Mouse (Mus musculus) erythroblast, embryonic 14.5 days (primary cell): ENCODE data around the gene Phactr4. TPM values are rescaled to one million over a fixed set of nuclear protein-coding genes. Genes with fewer than 3 reads are reported as not detected.

Experiments
- H3K27me3 ChIP-seq: 2 replicates; pipeline ENCODE4 v1.6.1; 2012; ENCODE audit warnings: inconsistent platforms; ENCODE audit not compliant: control insufficient read depth
- H3K36me3 ChIP-seq: 2 replicates; pipeline ENCODE4 v1.6.1; 2012; ENCODE audit warnings: mild to moderate bottlenecking, inconsistent platforms; ENCODE audit not compliant: control insufficient read depth
- H3K4me1 ChIP-seq: 2 replicates; pipeline ENCODE4 v1.6.1; 2012; ENCODE audit warnings: inconsistent platforms; ENCODE audit not compliant: control insufficient read depth
- H3K4me3 ChIP-seq: replicated peaks from 2 replicates; pipeline ENCODE3; 2012; ENCODE audit warnings: moderate library complexity, mild to moderate bottlenecking, inconsistent platforms
- H3K9me3 ChIP-seq: 2 replicates; pipeline ENCODE4 v1.6.1; 2012; ENCODE audit warnings: low read length, inconsistent platforms, mixed read lengths; ENCODE audit not compliant: control insufficient read depth
- GATA1 ChIP-seq: IDR thresholded peaks from 2 replicates; pipeline ENCODE4 v1.6.1; 2012; ENCODE audit warnings: low read length, inconsistent platforms, mixed read lengths
- TAL1 ChIP-seq: IDR thresholded peaks from 3 replicates; pipeline ENCODE4 v1.6.1; 2012; ENCODE audit warnings: low read length, inconsistent platforms, mixed read lengths
- polyA plus RNA-seq: library from polyadenylated mRNA; stranded (reverse); fragments of >175 nt; gene quantifications from 2 replicates; pipeline ENCODE4 v1.2.3, GENCODE M21; 2012

The Phactr4 gene
- polyA plus RNA-seq, 1 experiment, result 0.52 TPM

DNA sequence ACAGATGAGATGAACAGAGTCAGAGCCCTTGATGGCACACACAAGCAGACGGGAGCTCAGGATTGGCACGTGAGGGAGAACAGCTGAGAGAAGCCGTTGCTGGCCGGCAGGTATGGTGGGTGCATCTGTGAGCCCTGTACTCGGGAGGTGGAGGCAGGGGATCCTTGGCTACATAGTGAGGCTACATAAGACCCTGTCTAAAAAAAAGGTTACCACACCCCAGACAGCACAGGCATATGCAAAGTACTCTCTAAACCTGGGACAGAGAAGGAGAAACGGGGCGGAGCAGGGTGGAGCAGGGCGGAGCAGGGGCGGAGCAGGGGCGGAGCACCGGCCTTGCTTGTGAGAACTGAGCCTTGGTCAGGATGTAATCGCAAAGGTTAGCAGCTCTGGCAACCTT, 66.1 kb downstream of the Phactr4 start:
- Histone ChIP-seq H3K36me3 (peaks cover 69% of the 10 kb centered on the region), H3K4me3 (peak overlapping the region; percentile 47), H3K4me1 (peaks cover 56% of the 10 kb centered on the region)

GRCm38 (mm10) chr4:132355403-132355802, 66.9 kb downstream of the Phactr4 start:
- TF ChIP-seq GATA1 (no peak), TAL1 (no peak)
- Histone ChIP-seq H3K4me1 (peaks cover 64% of the 10 kb centered on the region), H3K9me3 (no peaks in the 10 kb centered on the region), H3K27me3 (no peaks in the 10 kb centered on the region), H3K36me3 (peaks cover 70% of the 10 kb centered on the region), H3K4me3 (no peak overlapping the region)

More for the DNA sequence above, 66.1 kb downstream of the Phactr4 start:
- no peaks in the 10 kb centered on the region for H3K9me3 ChIP-seq
- no peaks in the 10 kb centered on the region for H3K27me3 ChIP-seq
- no peak for TF ChIP-seq TAL1

- Histone ChIP-seq H3K9me3 (no peaks in the 10 kb centered on the region), H3K27me3 (no peaks in the 10 kb centered on the region), H3K4me3 (no peak overlapping the region), H3K4me1 (peaks cover 66% of the 10 kb centered on the region), H3K36me3 (peaks cover 71% of the 10 kb centered on the region)
- TF ChIP-seq TAL1, result no peak
- TF ChIP-seq GATA1, result no peak
These were observed 67.7 kb downstream of the Phactr4 start for GRCm38 (mm10) chr4:132354571-132354970.

GRCm38 (mm10) chr4:132353481-132353885, 68.8 kb downstream of the Phactr4 start, which contains the start of gene Rcc1:
TSS of gene Rcc1 (minus strand) at chr4:132353605.
- Histone ChIP-seq H3K9me3 (no peaks in the 10 kb centered on the region), H3K36me3 (peaks cover 64% of the 10 kb centered on the region), H3K27me3 (no peaks in the 10 kb centered on the region), H3K4me3 (peak within 1 kb of the TSS; percentile 70), H3K4me1 (peaks cover 68% of the 10 kb centered on the region)
- TF ChIP-seq TAL1 (no peak), GATA1 (no peak)

- H3K27me3 ChIP-seq, result no peaks in the 10 kb centered on the region
- H3K4me3 ChIP-seq, result peak overlapping the region; percentile 70
- H3K9me3 ChIP-seq, result no peaks in the 10 kb centered on the region
- H3K36me3 ChIP-seq, result peaks cover 58% of the 10 kb centered on the region
- TF ChIP-seq GATA1, result no peak
- no peak for TF ChIP-seq TAL1
- H3K4me1 ChIP-seq, result peaks cover 67% of the 10 kb centered on the region
These were observed 69.5 kb downstream of the Phactr4 start for GRCm38 (mm10) chr4:132352739-132353138.

DNA sequence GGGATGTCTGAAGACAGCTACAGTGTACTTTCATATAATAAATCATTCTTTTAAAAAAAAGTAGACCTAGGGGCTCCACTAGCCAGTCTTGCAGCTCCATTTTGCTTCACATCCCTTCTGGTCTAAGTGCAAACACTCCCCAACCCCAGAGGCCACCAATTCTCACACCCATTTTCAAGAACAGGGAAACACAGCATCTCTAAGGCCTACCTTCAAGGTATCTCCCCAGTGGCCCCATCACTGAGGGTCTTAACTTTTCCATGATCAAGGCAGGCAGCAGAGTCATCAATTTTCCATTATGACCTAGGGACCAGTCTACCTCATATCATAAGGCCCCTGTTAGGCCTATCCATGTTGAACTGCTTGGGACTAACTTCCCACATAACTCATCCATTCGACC, 70.9 kb downstream of the Phactr4 start:
- H3K9me3 ChIP-seq, result no peaks in the 10 kb centered on the region
- peak overlapping the region; percentile 70 for H3K4me3 ChIP-seq
- TF ChIP-seq TAL1, result no peak
- TF ChIP-seq GATA1, result no peak
- peaks cover 47% of the 10 kb centered on the region for H3K36me3 ChIP-seq
- peaks cover 60% of the 10 kb centered on the region for H3K4me1 ChIP-seq
- no peaks in the 10 kb centered on the region for H3K27me3 ChIP-seq

DNA sequence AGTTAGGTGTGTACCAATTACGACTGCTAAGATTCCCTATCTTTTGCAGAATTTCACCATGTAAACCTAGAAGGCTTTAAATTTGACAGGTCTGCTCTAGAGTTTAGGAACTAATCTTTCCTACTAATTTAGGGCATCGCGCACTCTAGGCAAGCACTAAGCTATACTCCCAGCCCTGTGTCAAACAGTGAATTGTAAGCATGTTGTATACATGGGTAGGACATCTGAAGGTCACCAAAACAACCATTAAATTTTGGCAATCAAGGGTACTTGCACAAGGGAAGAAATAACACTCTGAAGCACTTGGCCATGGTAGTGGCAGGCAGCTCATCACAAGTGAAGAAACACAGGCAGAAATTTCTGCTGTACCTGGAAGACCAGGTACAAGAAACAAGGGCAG, 71.4 kb downstream of the Phactr4 start:
- peaks cover 41% of the 10 kb centered on the region for H3K36me3 ChIP-seq
- H3K4me3 ChIP-seq, result no peak overlapping the region
- peaks cover 59% of the 10 kb centered on the region for H3K4me1 ChIP-seq
- H3K27me3 ChIP-seq, result no peaks in the 10 kb centered on the region
- TF ChIP-seq GATA1 (no peak), TAL1 (no peak)
- H3K9me3 ChIP-seq, result no peaks in the 10 kb centered on the region

- H3K4me3 ChIP-seq, result no peak overlapping the region
- H3K36me3 ChIP-seq, result peaks cover 41% of the 10 kb centered on the region
- no peaks in the 10 kb centered on the region for H3K27me3 ChIP-seq
- H3K9me3 ChIP-seq, result no peaks in the 10 kb centered on the region
- peaks cover 55% of the 10 kb centered on the region for H3K4me1 ChIP-seq
- no peak for TF ChIP-seq GATA1
These were observed 72.1 kb downstream of the Phactr4 start for GRCm38 (mm10) chr4:132350123-132350740.

DNA sequence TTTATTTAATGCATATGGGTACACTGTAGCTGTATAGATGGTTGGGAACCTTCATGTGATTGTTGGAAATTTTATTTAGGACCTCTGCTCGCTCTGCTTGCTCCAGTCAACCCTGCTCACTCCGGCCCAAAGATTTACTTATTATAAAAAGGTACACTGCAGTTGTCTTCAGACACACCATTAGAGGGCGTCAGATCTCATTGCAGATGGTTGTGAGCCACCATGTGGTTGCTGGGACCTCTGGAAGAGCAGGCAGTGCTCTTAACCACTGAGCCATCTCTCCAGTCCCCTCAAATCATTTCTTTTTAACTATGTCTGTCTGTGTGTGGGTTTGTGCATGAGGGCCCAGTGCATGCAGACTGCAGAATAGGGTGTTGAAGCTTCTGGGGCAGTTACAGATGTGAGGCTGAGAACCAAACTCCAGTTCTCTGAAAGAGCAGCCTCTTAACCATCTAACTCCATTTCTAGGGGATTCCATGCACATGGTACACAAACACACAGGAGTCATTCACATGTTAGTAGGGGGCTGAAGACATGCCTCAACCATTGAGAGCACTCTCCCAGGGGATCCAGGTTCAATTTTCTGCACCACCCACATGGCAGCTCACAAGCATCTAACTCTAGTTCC, 72.7 kb downstream of the Phactr4 start:
- H3K27me3 ChIP-seq, result no peaks in the 10 kb centered on the region
- H3K36me3 ChIP-seq, result peaks cover 40% of the 10 kb centered on the region
- no peak overlapping the region for H3K4me3 ChIP-seq
- TF ChIP-seq TAL1 (no peak), GATA1 (no peak)
- H3K9me3 ChIP-seq, result no peaks in the 10 kb centered on the region
- H3K4me1 ChIP-seq, result peaks cover 56% of the 10 kb centered on the region
